Mouse (Mus musculus) retina, adult 2 months (tissue): ENCODE measurements around the gene Trappc3.
A peak's percentile ranks its signal among the peaks of the same experiment; 100 is the strongest.

Experiments used
- DNase-seq: peaks from one replicate; pipeline ENCODE4 v3.0.0-alpha.2; 2012; ENCODE audit warnings: low read depth, low spot score

The Trappc3 gene

GRCm38 (mm10) chr4:126251655-126252254, 10.4 kb upstream of the Trappc3 start:
- no peak for DNase-seq

GRCm38 (mm10) chr4:126252411-126253237, 9.5 kb upstream of the Trappc3 start:
- no peak for DNase-seq

GRCm38 (mm10) chr4:126253637-126254272, 8.4 kb upstream of the Trappc3 start:
- no peak for DNase-seq

- no peak for DNase-seq
These were observed 7.6 kb upstream of the Trappc3 start for GRCm38 (mm10) chr4:126254315-126255112.

GRCm38 (mm10) chr4:126255113-126256001, 6.8 kb upstream of the Trappc3 start:
- DNase-seq, result no peak

GRCm38 (mm10) chr4:126256131-126256791, 5.9 kb upstream of the Trappc3 start, which contains the start of gene Map7d1:
Gene Map7d1 (minus strand): TSS chr4:126256343.
- peak; percentile 78 for DNase-seq

- no peak for DNase-seq
These were observed 4.9 kb upstream of the Trappc3 start for GRCm38 (mm10) chr4:126256967-126257881.

GRCm38 (mm10) chr4:126259063-126259462, 3.1 kb upstream of the Trappc3 start:
- DNase-seq, result no peak

- DNase-seq, result no peak
These were observed 2.5 kb upstream of the Trappc3 start for GRCm38 (mm10) chr4:126259523-126260160.

- no peak for DNase-seq
These were observed 1.5 kb upstream of the Trappc3 start for GRCm38 (mm10) chr4:126260520-126261201.

GRCm38 (mm10) chr4:126261266-126261665, 859 bp upstream of the Trappc3 start:
- DNase-seq, result no peak

GRCm38 (mm10) chr4:126261675-126262074, 450 bp upstream of the Trappc3 start:
- no peak for DNase-seq

GRCm38 (mm10) chr4:126269292-126269691, 7.2 kb downstream of the Trappc3 start:
- no peak for DNase-seq

- DNase-seq, result no peak
These were observed 11.6 kb downstream of the Trappc3 start for GRCm38 (mm10) chr4:126273753-126274152.

- DNase-seq, result no peak
These were observed 13.0 kb downstream of the Trappc3 start for GRCm38 (mm10) chr4:126275081-126275480.

GRCm38 (mm10) chr4:126275681-126276131, 13.6 kb downstream of the Trappc3 start:
- DNase-seq, result no peak

GRCm38 (mm10) chr4:126277906-126278564, 15.9 kb downstream of the Trappc3 start:
- no peak for DNase-seq
